Mouse (Mus musculus) spleen, embryonic (tissue): ENCODE data around the gene Smarca2.
"Not testable (repeated sequence)": the region's sequence is repeated elsewhere in the genome, so short reads cannot be mapped to it uniquely, and the experiment has no call there.

Experiments
- CTCF ChIA-PET: fragments of 350-600 bp; sonication (Branson Sonifier 250); formaldehyde crosslinking; loops from one replicate; lab custom pipeline; 2022; lab: Charles Lee

Gene Smarca2

GRCm38 (mm10) chr19:26683731-26684130 lies 78.9 kb downstream of the Smarca2 start:
- CTCF ChIA-PET: no interaction called here

GRCm38 (mm10) chr19:26690516-26690915 lies 85.7 kb downstream of the Smarca2 start:
- CTCF ChIA-PET: interaction anchor here (0.6 to 0.7 kb wide), 2 partner anchors 182 to 583 kb away, joined by 3 to 7 read pairs; no protein-coding TSS in a partner anchor

GRCm38 (mm10) chr19:26697107-26697506 lies 92.3 kb downstream of the Smarca2 start:
- CTCF ChIA-PET: no interaction called here

- CTCF ChIA-PET: no interaction called here
Observed at GRCm38 (mm10) chr19:26704545-26705209, 99.8 kb downstream of the Smarca2 start.

GRCm38 (mm10) chr19:26706910-26707309 lies 102.1 kb downstream of the Smarca2 start:
- CTCF ChIA-PET: no interaction called here

GRCm38 (mm10) chr19:26709095-26709494 lies 104.2 kb downstream of the Smarca2 start:
- CTCF ChIA-PET: no interaction called here

GRCm38 (mm10) chr19:26711268-26711667 lies 106.4 kb downstream of the Smarca2 start:
- CTCF ChIA-PET: interaction anchor here (0.6 kb wide), 1 partner anchor 610 kb away, joined by 5 read pairs; no protein-coding TSS in a partner anchor

DNA sequence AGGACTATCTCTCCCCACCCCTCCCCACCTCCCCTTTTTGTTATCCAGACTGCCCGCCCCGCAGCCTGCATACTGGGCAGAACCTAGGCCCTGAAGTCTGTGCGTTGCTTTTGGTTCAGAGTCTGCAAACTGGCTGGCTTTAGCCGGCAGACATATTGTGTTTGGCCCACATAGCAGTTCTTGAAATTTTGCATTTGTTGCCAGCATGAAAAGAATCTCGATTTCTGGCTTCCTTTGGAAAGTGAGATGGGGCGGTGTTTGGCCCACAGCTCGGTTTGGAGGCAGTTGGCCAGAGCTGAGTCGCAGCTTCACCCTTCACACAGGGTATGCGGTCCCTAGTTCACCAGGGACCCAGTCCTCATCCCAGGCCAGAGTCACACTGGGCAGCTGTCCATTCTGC lies 111.4 kb downstream of the Smarca2 start:
- CTCF ChIA-PET: no interaction called here

- CTCF ChIA-PET: no interaction called here
Observed at GRCm38 (mm10) chr19:26718221-26718620, 113.4 kb downstream of the Smarca2 start.

DNA sequence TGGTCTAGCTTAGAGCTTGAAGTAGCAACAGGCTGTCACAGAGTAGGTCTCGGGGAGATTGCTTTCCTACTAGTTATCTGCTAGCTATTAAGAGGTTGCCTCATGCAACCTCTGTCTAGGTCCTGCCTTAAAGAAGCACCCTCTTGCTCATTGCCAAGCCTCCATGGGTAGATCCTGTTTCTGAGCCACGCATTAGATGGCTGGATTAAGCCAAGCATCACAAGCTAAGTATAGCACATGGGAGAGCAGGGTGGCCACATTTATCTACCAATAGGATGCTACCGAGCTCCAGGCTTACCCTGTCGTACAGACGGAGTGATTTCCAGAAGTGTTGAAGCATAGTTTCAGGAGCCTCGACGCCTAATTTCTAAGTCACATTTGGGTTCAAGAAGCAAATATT lies 114.3 kb downstream of the Smarca2 start:
- CTCF ChIA-PET: no interaction called here

GRCm38 (mm10) chr19:26721741-26722140 lies 116.9 kb downstream of the Smarca2 start:
- CTCF ChIA-PET: no interaction called here

DNA sequence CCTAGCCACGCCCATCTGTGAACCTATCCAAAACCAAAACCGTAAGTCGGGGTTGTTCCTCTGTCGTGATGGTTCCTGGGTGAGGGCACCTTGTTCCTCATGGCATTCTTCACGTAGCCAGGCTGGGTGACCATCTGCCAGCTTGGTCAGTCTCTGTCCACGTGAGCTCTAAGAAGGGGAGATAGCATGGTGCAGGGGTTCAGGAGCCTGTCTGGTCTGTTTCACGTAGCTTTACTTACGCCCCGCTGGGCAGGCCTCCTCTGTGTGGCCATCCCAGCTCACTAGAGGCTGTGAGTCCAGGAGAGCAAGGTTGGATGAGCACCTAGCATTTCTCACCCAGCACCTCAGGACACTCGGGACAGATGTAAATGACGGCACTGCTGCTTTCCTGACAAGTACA lies 119.0 kb downstream of the Smarca2 start:
- CTCF ChIA-PET: interaction anchor here (0.5 kb wide), 1 partner anchor 58 kb away, joined by 6 read pairs; no protein-coding TSS in a partner anchor

- CTCF ChIA-PET: interaction anchor here (0.5 kb wide), 1 partner anchor 57 kb away, joined by 6 read pairs; no protein-coding TSS in a partner anchor
Observed at GRCm38 (mm10) chr19:26724626-26725025, 119.8 kb downstream of the Smarca2 start.

DNA sequence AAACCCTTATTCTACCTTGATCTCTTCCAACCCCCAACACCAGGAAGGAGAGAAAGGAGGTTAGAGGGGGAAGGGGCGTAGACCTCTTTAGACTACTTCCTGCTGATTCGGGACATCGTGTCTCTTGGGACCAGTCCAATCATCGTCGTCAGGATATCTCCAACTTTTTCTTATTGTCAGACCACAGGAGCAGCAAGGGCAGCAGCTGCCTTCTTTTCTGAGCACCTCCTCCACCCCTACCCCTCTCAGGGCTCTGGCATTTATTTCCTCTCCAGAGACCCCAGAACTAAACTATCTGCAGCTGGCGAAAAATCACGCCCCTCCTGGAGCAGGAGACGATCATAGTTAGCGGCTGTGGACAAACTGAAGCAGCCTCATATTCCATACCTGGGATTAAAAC lies 122.9 kb downstream of the Smarca2 start:
- CTCF ChIA-PET: no interaction called here

DNA sequence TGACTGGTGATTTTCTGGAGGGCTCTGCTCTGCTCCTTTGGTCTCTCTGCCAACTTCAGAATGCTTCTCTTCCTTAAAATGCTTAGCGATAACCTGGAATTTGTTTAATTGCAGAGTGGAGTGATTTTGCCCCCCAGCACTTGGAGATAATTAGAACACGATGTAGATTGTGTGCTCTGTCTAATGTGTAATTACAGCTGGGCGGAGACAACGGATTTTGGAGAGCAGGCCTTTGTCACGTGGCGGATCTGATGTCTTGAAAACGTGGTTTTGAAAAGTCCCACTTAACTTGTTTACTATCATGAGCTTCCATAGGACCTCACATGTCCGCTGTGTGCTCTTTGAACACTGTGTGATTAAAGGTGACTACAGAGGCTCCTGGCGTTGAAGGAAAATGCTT lies 125.6 kb downstream of the Smarca2 start:
- CTCF ChIA-PET: no interaction called here

DNA sequence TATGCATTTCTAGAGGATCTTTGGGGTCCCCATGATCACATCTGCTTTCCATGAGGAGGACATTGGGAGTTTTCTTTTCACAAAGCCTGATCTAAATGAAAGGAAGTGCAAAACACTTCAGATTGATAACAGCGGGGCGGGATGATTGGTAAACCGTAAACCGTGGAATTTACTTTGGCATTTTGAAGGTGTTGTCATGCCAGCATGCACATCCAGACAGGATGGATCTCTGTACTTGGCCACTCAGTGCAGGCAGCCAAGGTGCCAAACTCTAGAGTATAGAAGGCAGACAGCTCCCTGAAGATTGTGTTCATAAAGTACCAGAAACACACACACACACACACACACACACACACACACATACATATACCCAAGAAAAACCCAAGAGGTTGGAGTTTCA lies 126.3 kb downstream of the Smarca2 start:
- CTCF ChIA-PET: interaction anchor here (0.6 kb wide), 1 partner anchor 16 kb away, joined by 3 read pairs; no protein-coding TSS in a partner anchor

- CTCF ChIA-PET: interaction anchor here (0.6 kb wide), 1 partner anchor 654 kb away, joined by 3 read pairs; no protein-coding TSS in a partner anchor
Observed at GRCm38 (mm10) chr19:26731809-26732208, 127.0 kb downstream of the Smarca2 start.

GRCm38 (mm10) chr19:26733055-26733454 lies 128.2 kb downstream of the Smarca2 start:
- CTCF ChIA-PET: interaction anchor here (0.5 kb wide), 1 partner anchor 21 kb away, joined by 3 read pairs; no protein-coding TSS in a partner anchor

GRCm38 (mm10) chr19:26733546-26734100 lies 128.8 kb downstream of the Smarca2 start:
- CTCF ChIA-PET: interaction anchor here (0.6 kb wide), 1 partner anchor 694 kb away, joined by 3 read pairs; no protein-coding TSS in a partner anchor

DNA sequence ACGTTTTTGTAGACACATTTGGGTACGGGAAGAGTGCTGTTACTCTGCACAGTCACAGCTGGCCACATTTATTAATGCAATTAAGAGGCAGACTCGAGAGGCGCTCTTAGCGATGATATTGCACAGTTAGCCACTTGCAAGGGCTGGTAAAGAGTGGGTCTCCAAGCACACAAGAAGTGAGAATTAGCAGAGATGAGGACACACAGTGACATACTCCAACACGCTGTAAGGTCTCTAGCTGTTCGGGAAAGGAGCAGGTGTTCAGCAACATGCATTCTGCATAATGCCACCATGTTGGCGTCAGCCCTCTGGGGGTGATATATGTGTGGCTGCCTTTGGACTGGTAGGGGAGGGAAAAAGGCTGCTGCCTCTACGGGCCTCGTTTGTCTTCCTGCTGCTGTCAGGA lies 129.9 kb downstream of the Smarca2 start:
- CTCF ChIA-PET: no interaction called here

DNA sequence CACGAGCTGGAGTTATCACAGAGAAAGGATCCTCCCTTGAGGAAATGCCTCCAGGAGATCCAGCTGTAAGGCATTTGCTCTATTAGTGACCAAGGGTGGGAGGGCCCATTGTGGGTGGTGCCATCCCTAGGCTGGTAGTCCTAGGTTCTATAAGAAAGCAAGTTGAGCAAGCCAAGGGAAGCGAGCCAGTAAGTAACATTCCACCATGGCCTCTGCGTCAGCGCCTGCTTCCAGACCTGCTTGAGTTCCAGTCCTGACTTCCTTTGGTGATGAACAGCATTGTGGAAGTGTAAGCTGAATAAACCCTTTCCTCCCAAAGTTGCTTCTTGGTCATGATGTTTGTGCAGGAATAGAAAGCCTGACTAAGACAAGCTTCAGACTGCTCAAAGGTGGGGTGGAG lies 140.2 kb downstream of the Smarca2 start:
- CTCF ChIA-PET: not testable (repeated sequence)

GRCm38 (mm10) chr19:26745567-26745966 lies 140.7 kb downstream of the Smarca2 start:
- CTCF ChIA-PET: no interaction called here

DNA sequence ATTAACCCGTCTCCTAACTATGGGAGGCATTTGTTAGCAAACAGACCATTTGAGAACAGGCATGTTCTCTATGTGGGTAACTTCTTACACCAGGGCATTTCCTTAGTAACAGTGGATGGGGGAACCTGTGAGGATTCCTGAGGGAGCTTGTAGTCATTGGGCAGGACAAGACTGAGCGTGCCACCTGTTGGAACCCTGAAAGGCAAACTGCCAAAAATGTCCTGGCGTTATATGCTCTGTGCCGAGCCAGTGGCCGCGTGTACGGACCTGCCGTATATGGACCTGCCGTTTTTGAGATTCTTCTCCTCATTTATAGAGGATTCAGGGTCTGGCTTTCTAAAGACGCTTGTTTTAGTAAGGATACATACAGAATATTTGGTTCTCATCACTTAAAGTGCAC lies 141.4 kb downstream of the Smarca2 start:
- CTCF ChIA-PET: no interaction called here
